Mouse (Mus musculus) midbrain, embryonic 10.5 days (tissue): ENCODE data around the gene Ppp1r15b. TPM values are rescaled to one million over a fixed set of nuclear protein-coding genes. Genes with fewer than 3 reads are reported as not detected.

Source experiments
- DNase-seq: peaks from one replicate; pipeline ENCODE4 v3.0.0-alpha.2; 2017; ENCODE audit warnings: low spot score
- H3K27ac ChIP-seq: fragments of 300-500 bp; sonication (generic); replicated peaks from 2 replicates; pipeline ENCODE4 v1.5.1; 2016; ENCODE audit warnings: mild to moderate bottlenecking
- H3K27me3 ChIP-seq: fragments of 300-500 bp; sonication (generic); 2 replicates; pipeline ENCODE4 v1.6.1; 2016; ENCODE audit warnings: low read depth, mild to moderate bottlenecking; ENCODE audit not compliant: poor library complexity, severe bottlenecking
- H3K36me3 ChIP-seq: fragments of 300-500 bp; sonication (generic); 2 replicates; pipeline ENCODE4 v1.6.1; 2016; ENCODE audit warnings: mild to moderate bottlenecking, moderate library complexity
- H3K4me1 ChIP-seq: fragments of 300-500 bp; sonication (generic); 2 replicates; pipeline ENCODE4 v1.6.1; 2016
- H3K4me3 ChIP-seq: fragments of 300-500 bp; sonication (generic); 2 replicates; pipeline ENCODE4 v1.5.1; 2016; ENCODE audit warnings: mild to moderate bottlenecking, moderate library complexity
- H3K9me3 ChIP-seq: fragments of 300-500 bp; sonication (generic); replicated peaks from 2 replicates; pipeline ENCODE4 v1.6.1; 2016; ENCODE audit warnings: mild to moderate bottlenecking
- WGBS: fragments of 180-500 bp; shearing (Covaris S2); methylation state at CpG from one replicate; pipeline ENCODE4 v1.1.7; 2016; 5-methylcytosine and 5-hydroxymethylcytosine counted together
- polyA plus RNA-seq: library from polyadenylated mRNA; unstranded; fragments of >200 nt; fragmentation: Nextera tagmentation; extraction: Ambion mirVana; gene quantifications from 2 replicates; pipeline ENCODE4 v1.2.1, GENCODE M21; 2016

Gene Ppp1r15b
- 48.9 and 56.8 TPM in 2 replicates for polyA plus RNA-seq

GRCm38 (mm10) chr1:133130638-133131560 is at the start of gene Ppp1r15b:
Ppp1r15b (plus strand) TSS chr1:133131143.
- WGBS = 1% methylated on average over 72 of the region's 72 CpGs
- Histone ChIP-seq H3K4me1 (peaks cover 71% of the 10 kb centered on the region), H3K4me3 (peak within 1 kb of the TSS; percentile 98)

DNA sequence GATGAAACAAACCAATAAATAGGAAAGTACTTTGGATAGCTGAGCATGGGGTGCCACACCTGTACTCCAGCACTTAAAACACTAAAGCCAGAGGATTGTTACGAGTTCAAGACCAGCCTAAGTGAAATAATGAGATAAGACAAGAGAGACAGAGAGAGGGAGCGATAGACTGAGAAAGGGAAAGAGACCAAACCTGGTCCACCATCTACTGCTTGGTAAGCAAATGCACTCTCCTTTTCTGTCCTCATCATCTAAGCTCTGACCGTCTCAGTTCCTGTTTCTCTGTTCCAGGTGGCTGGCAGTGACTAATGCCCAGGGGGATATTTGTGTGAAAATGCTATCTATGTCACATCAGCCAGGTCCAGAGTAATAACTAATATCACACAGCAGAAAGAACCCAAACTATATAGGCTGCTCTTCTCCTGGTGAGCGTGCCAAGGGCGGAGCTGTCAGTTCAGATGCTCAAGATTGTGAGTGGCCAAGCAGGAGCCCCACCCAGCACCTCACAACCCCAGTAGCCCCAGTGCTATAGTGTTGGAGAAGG is 47.9 kb upstream of the Ppp1r15b start:
- 92% methylated on average over 5 of the region's 5 CpGs for WGBS
- DNase-seq = no peak
- Histone ChIP-seq H3K27ac (peak overlapping the region; percentile 98), H3K27me3 (no peaks in the 10 kb centered on the region), H3K9me3 (no peaks in the 10 kb centered on the region; the same call in 1 of the 2 replicates), H3K4me1 (peaks cover 82% of the 10 kb centered on the region), H3K4me3 (no peak overlapping the region), H3K36me3 (peaks cover 80% of the 10 kb centered on the region)

More at GRCm38 (mm10) chr1:133130638-133131560, at the start of gene Ppp1r15b:
- Histone ChIP-seq H3K27ac (peak within 1 kb of the TSS; percentile 95), H3K9me3 (no peaks in the 10 kb centered on the region; the same call in 1 of the 2 replicates), H3K27me3 (no peaks in the 10 kb centered on the region), H3K36me3 (peaks cover 34% of the 10 kb centered on the region)
- peak; percentile 99 for DNase-seq

- Histone ChIP-seq H3K27ac (peak overlapping the region; percentile 72), H3K4me1 (peaks cover 72% of the 10 kb centered on the region), H3K4me3 (no peak overlapping the region), H3K27me3 (no peaks in the 10 kb centered on the region), H3K9me3 (no peaks in the 10 kb centered on the region; the same call in 1 of the 2 replicates), H3K36me3 (peaks cover 80% of the 10 kb centered on the region)
- DNase-seq = no peak
- 85% methylated on average over 11 of the region's 11 CpGs for WGBS
Measured at GRCm38 (mm10) chr1:133083942-133084625, 46.9 kb upstream of the Ppp1r15b start.

- Histone ChIP-seq H3K9me3 (no peaks in the 10 kb centered on the region), H3K27me3 (no peaks in the 10 kb centered on the region), H3K4me1 (peaks cover 64% of the 10 kb centered on the region), H3K36me3 (peaks cover 82% of the 10 kb centered on the region), H3K4me3 (no peak overlapping the region), H3K27ac (peak overlapping the region; percentile 72)
- WGBS = 82% methylated on average over 14 of the region's 14 CpGs
- no peak for DNase-seq
Measured at GRCm38 (mm10) chr1:133084708-133085416, 46.1 kb upstream of the Ppp1r15b start.

DNA sequence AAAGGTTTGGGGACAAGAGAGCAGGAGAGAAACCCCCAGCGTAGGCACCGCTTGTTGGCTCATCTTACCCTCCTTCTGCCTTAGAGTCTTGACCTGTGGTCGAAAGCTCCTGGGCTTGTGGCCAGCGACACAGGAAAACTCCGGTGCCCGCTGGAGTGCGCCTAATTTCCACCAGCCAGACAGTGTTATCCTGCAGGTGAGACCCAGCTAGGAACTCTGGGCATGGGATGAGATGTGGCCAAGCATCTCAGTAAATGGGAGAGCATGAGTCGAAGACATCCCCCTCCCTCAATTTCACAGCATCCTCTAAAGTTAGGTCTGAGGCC is 45.6 kb upstream of the Ppp1r15b start:
- H3K4me1 ChIP-seq = peaks cover 59% of the 10 kb centered on the region
- peaks cover 87% of the 10 kb centered on the region for H3K36me3 ChIP-seq
- no peak overlapping the region for H3K4me3 ChIP-seq
- H3K27me3 ChIP-seq = no peaks in the 10 kb centered on the region
- WGBS = 94% methylated on average over 8 of the region's 8 CpGs
- no peaks in the 10 kb centered on the region for H3K9me3 ChIP-seq
- no peak for DNase-seq
- peak overlapping the region; percentile 72 for H3K27ac ChIP-seq

DNA sequence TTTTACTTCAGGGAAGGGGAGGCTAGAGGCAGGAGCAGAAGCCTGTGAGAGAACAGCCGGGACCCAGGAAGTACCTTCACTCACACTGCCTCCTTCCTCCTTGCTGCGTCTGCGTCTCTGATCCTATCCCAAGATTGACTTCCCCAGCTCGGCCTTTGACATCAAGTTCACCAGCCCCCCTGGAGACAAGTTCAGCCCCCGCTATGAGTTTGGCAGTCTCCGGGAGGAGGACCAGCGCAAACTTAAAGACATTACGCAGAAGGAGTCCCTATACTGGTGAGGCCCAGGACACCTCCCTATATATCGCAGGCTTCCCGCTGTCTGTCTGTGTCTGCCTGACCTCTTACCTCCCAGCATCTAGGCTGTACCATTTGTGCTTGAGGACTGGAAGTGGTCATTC is 44.1 kb upstream of the Ppp1r15b start:
- 89% methylated on average over 10 of the region's 10 CpGs for WGBS
- no peak for DNase-seq
- Histone ChIP-seq H3K27ac (peak overlapping the region; percentile 67), H3K36me3 (peaks cover 89% of the 10 kb centered on the region), H3K9me3 (no peaks in the 10 kb centered on the region), H3K4me1 (peaks cover 44% of the 10 kb centered on the region), H3K27me3 (no peaks in the 10 kb centered on the region), H3K4me3 (no peak overlapping the region)

DNA sequence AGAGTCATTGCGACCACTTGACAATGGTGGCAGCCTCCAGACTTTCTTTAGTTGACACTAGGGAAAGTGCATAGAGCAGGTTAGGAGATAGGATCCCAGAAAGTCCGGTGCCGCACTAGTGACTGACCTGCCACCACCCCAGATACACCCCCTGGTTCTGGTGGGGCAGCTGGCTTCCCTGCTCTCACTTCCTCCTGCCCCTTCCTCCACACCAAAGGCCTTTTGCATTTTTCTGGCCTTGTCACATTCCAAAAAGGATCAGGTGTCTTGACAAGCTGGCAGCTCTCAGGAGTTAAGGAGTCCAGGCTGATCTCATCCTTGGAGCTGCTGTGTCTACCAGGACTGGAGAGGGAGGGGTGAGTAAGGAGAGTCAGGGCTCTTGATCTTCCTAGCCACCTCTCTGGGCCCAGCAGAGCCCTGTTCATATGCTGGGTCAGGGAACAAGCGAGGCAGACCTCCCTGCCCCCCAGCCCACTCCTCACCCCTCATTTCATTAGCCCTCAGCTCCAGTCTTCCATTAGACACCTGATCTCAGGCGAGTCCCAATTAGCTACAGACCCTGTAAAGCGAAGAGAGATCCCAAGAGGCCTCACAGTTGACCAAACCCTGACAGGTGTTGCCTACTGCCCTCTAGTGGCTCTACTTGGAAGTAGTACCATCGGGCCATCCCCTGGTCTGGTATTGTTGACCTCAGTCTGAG is 43.6 kb upstream of the Ppp1r15b start:
- H3K27me3 ChIP-seq = no peaks in the 10 kb centered on the region
- no peak overlapping the region for H3K4me3 ChIP-seq
- H3K9me3 ChIP-seq = no peaks in the 10 kb centered on the region
- DNase-seq = peak; percentile 77
- peak overlapping the region; percentile 67 for H3K27ac ChIP-seq
- peaks cover 89% of the 10 kb centered on the region for H3K36me3 ChIP-seq
- peaks cover 42% of the 10 kb centered on the region for H3K4me1 ChIP-seq
- WGBS = 45% methylated on average over 7 of the region's 7 CpGs

- DNase-seq = no peak
- 0 out of 2 replicates have a peak overlapping the region, but pooled peaks have one; percentile 33 for H3K27ac ChIP-seq
- H3K9me3 ChIP-seq = no peaks in the 10 kb centered on the region
- H3K4me3 ChIP-seq = no peak overlapping the region
- peaks cover 42% of the 10 kb centered on the region for H3K4me1 ChIP-seq
- H3K36me3 ChIP-seq = peaks cover 89% of the 10 kb centered on the region
- H3K27me3 ChIP-seq = no peaks in the 10 kb centered on the region
- WGBS = 87% methylated on average over 10 of the region's 10 CpGs
Measured at GRCm38 (mm10) chr1:133088196-133088595, 42.7 kb upstream of the Ppp1r15b start.

DNA sequence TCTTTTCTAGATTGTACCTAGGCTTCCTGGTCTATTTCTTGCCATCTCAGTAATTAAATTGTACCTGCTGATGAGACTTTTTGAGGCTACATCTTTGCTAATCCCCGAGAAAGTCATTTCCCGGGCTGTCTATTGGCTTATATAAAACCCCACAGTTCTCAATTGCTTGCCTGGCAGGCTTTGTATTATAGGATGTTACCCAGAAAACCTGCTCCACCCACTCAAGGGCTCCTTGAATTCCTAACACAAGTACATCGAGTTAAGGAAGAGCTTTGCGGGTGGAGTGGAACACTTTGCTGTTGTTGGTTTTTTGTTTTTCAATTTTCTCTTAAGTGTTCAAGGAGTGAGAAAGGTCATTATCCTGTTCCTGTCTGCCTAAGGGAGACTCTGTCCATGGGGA is 41.5 kb upstream of the Ppp1r15b start:
- Histone ChIP-seq H3K27ac (no peak overlapping the region), H3K4me1 (peaks cover 30% of the 10 kb centered on the region), H3K9me3 (no peaks in the 10 kb centered on the region), H3K36me3 (peaks cover 89% of the 10 kb centered on the region), H3K27me3 (no peaks in the 10 kb centered on the region), H3K4me3 (no peak overlapping the region)
- 88% methylated on average over 4 of the region's 4 CpGs for WGBS
- no peak for DNase-seq

DNA sequence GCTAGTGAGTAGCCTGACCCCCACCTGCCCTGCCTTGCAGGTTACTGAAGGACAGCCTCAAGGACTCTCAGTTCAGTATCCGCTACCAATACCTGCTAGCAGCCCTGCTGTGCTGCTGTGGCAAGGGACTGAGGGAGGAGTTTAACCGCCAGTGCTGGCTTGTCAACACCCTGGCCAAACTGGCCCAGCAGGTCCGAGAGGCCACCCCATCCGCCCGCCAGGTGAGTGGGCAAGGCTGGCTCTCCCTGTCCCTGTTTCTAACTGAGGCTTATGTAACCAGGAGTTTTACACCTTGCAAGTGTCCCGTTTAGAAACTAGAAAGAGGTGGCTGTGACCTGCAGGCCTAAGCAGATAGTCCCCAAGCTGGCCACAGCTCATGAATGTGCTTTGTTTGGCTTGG is 40.3 kb upstream of the Ppp1r15b start:
- 84% methylated on average over 6 of the region's 6 CpGs for WGBS
- Histone ChIP-seq H3K4me3 (no peak overlapping the region), H3K27me3 (no peaks in the 10 kb centered on the region), H3K36me3 (peaks cover 89% of the 10 kb centered on the region), H3K9me3 (no peaks in the 10 kb centered on the region), H3K4me1 (peaks cover 18% of the 10 kb centered on the region), H3K27ac (no peak overlapping the region)
- no peak for DNase-seq

GRCm38 (mm10) chr1:133091483-133091882 is 39.5 kb upstream of the Ppp1r15b start:
- DNase-seq = no peak
- no peak overlapping the region for H3K27ac ChIP-seq
- peaks cover 12% of the 10 kb centered on the region for H3K4me1 ChIP-seq
- H3K27me3 ChIP-seq = no peaks in the 10 kb centered on the region
- H3K4me3 ChIP-seq = no peak overlapping the region
- H3K9me3 ChIP-seq = no peaks in the 10 kb centered on the region
- peaks cover 93% of the 10 kb centered on the region for H3K36me3 ChIP-seq
- 89% methylated on average over 8 of the region's 8 CpGs for WGBS

DNA sequence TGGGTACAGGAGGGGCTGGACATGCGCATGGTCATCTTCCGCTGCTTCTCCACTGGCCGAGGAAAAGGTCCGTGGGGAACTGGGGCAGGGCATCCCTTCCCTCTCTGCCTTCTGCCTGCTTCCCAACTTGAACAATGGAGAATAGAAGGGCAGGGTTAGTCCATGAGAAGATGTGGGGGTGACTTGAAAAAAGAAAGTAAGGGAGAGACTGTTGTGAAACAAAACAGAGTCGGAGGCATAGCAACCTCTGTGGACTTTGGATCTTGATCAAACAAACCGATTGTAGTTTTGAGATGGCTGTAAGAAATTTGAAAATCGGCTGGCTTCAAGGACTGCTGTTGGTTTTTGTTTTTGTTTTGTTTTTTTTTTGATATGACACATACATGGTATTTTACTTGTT is 37.2 kb upstream of the Ppp1r15b start:
- no peaks in the 10 kb centered on the region for H3K27me3 ChIP-seq
- H3K27ac ChIP-seq = no peak overlapping the region
- DNase-seq = no peak
- H3K36me3 ChIP-seq = peaks cover 100% of the 10 kb centered on the region
- H3K4me1 ChIP-seq = no peaks in the 10 kb centered on the region
- no peak overlapping the region for H3K4me3 ChIP-seq
- 92% methylated on average over 7 of the region's 7 CpGs for WGBS
- H3K9me3 ChIP-seq = no peaks in the 10 kb centered on the region
